Mouse (Mus musculus): ENCODE results near the gene Tcirg1. TPM values are rescaled to one million over a fixed set of nuclear protein-coding genes. Genes with fewer than 3 reads are reported as not detected.

The Tcirg1 gene
- polyA plus RNA-seq, 1 experiment from 2014 or later: 35.0 TPM

GRCm38 (mm10) chr19:3945872-3946564 lies 39.1 kb upstream of the Tcirg1 start:
- no peak overlapping the region for H3K4me2 ChIP-seq (replicated peaks; ENCODE audit: low read depth, low read length)
- peak; percentile 32; the same call in 1 of the 2 replicates for ATAC-seq (ENCODE audit: low FRiP score, low TSS enrichment)
- no peak overlapping the region for H3K27ac ChIP-seq (ENCODE audit: low read depth, low read length)
- H3K9ac ChIP-seq (ENCODE audit: low read depth, low read length): no peak overlapping the region
- WGBS: 27% methylated on average over 10 of the region's 10 CpGs
- no peaks in the 10 kb centered on the region for H3K4me1 ChIP-seq (ENCODE audit: control insufficient read depth, insufficient read depth, low read length)
- no peaks in the 10 kb centered on the region for H3K27me3 ChIP-seq (ENCODE audit: control insufficient read depth, insufficient read depth, low read length)
- no peak overlapping the region for H3K4me3 ChIP-seq (ENCODE audit: low read length)
- H3K9me3 ChIP-seq (ENCODE audit: control insufficient read depth, low read length): no peaks in the 10 kb centered on the region
- no peaks in the 10 kb centered on the region for H3K36me3 ChIP-seq (ENCODE audit: control insufficient read depth, insufficient read depth, low read length)

GRCm38 (mm10) chr19:3942986-3943735 lies 36.2 kb upstream of the Tcirg1 start:
- 0 out of 2 replicates have a peak, but pooled peaks have one; percentile 28 for ATAC-seq (ENCODE audit: low FRiP score, low TSS enrichment)
- no peaks in the 10 kb centered on the region for H3K4me1 ChIP-seq (ENCODE audit: control insufficient read depth, insufficient read depth, low read length)
- H3K4me3 ChIP-seq (ENCODE audit: low read length): no peak overlapping the region

GRCm38 (mm10) chr19:3942315-3942714 lies 35.4 kb upstream of the Tcirg1 start:
- Histone ChIP-seq H3K27ac (ENCODE audit: low read depth, low read length) (no peak overlapping the region), H3K4me3 (ENCODE audit: low read length) (no peak overlapping the region), H3K36me3 (ENCODE audit: control insufficient read depth, insufficient read depth, low read length) (no peaks in the 10 kb centered on the region), H3K4me1 (ENCODE audit: control insufficient read depth, insufficient read depth, low read length) (no peaks in the 10 kb centered on the region), H3K27me3 (ENCODE audit: control insufficient read depth, insufficient read depth, low read length) (no peaks in the 10 kb centered on the region), H3K4me2 (replicated peaks; ENCODE audit: low read depth, low read length) (no peak overlapping the region), H3K9me3 (ENCODE audit: control insufficient read depth, low read length) (no peaks in the 10 kb centered on the region), H3K9ac (ENCODE audit: low read depth, low read length) (no peak overlapping the region)
- ATAC-seq (ENCODE audit: low FRiP score, low TSS enrichment): no peak
- WGBS: 86% methylated on average over 7 of the region's 7 CpGs

More at GRCm38 (mm10) chr19:3942986-3943735, 36.2 kb upstream of the Tcirg1 start:
- H3K27me3 ChIP-seq (ENCODE audit: control insufficient read depth, insufficient read depth, low read length): no peaks in the 10 kb centered on the region
- no peaks in the 10 kb centered on the region for H3K36me3 ChIP-seq (ENCODE audit: control insufficient read depth, insufficient read depth, low read length)
- H3K9ac ChIP-seq (ENCODE audit: low read depth, low read length): no peak overlapping the region
- H3K27ac ChIP-seq (ENCODE audit: low read depth, low read length): no peak overlapping the region
- peak overlapping the region; percentile 25 for H3K4me2 ChIP-seq (replicated peaks; ENCODE audit: low read depth, low read length)
- H3K9me3 ChIP-seq (ENCODE audit: control insufficient read depth, low read length): no peaks in the 10 kb centered on the region
- 23% methylated on average over 27 of the region's 27 CpGs for WGBS

- Histone ChIP-seq H3K4me1 (ENCODE audit: control insufficient read depth, insufficient read depth, low read length) (peaks cover 6% of the 10 kb centered on the region; the same call in 1 of the 2 replicates), H3K4me3 (ENCODE audit: low read length) (peak overlapping the region; percentile 50), H3K27ac (ENCODE audit: low read depth, low read length) (no peak overlapping the region), H3K27me3 (ENCODE audit: control insufficient read depth, insufficient read depth, low read length) (no peaks in the 10 kb centered on the region), H3K36me3 (ENCODE audit: control insufficient read depth, insufficient read depth, low read length) (no peaks in the 10 kb centered on the region), H3K9me3 (ENCODE audit: control insufficient read depth, low read length) (no peaks in the 10 kb centered on the region), H3K9ac (ENCODE audit: low read depth, low read length) (peak overlapping the region; percentile 59), H3K4me2 (replicated peaks; ENCODE audit: low read depth, low read length) (peak overlapping the region; percentile 89)
- ATAC-seq (ENCODE audit: low FRiP score, low TSS enrichment): 0 out of 2 replicates have a peak, but pooled peaks have one; percentile 17
- 6% methylated on average over 22 of the region's 22 CpGs for WGBS
Measured at GRCm38 (mm10) chr19:3935896-3936850, 29.2 kb upstream of the Tcirg1 start.

GRCm38 (mm10) chr19:3935032-3935895 lies 28.3 kb upstream of the Tcirg1 start, which contains the start of gene Unc93b1:
Unc93b1 (plus strand) TSS chr19:3935186.
- peak within 1 kb of the TSS; percentile 89 for H3K4me2 ChIP-seq (replicated peaks; ENCODE audit: low read depth, low read length)
- no peaks in the 10 kb centered on the region for H3K9me3 ChIP-seq (ENCODE audit: control insufficient read depth, low read length)
- peak within 1 kb of the TSS; percentile 50 for H3K4me3 ChIP-seq (ENCODE audit: low read length)
- no peaks in the 10 kb centered on the region for H3K36me3 ChIP-seq (ENCODE audit: control insufficient read depth, insufficient read depth, low read length)
- no peak within 1 kb of the TSS for H3K27ac ChIP-seq (ENCODE audit: low read depth, low read length)
- peaks cover 8% of the 10 kb centered on the region; the same call in 1 of the 2 replicates for H3K4me1 ChIP-seq (ENCODE audit: control insufficient read depth, insufficient read depth, low read length)
- no peaks in the 10 kb centered on the region for H3K27me3 ChIP-seq (ENCODE audit: control insufficient read depth, insufficient read depth, low read length)
- peak; percentile 91 for ATAC-seq (ENCODE audit: low FRiP score, low TSS enrichment)
- WGBS: 7% methylated on average over 42 of the region's 42 CpGs
- H3K9ac ChIP-seq (ENCODE audit: low read depth, low read length): peak within 1 kb of the TSS; percentile 59

GRCm38 (mm10) chr19:3931716-3932115 lies 24.8 kb upstream of the Tcirg1 start:
- Histone ChIP-seq H3K36me3 (ENCODE audit: control insufficient read depth, insufficient read depth, low read length) (no peaks in the 10 kb centered on the region), H3K27me3 (ENCODE audit: control insufficient read depth, insufficient read depth, low read length) (no peaks in the 10 kb centered on the region), H3K9me3 (ENCODE audit: control insufficient read depth, low read length) (no peaks in the 10 kb centered on the region), H3K4me2 (replicated peaks; ENCODE audit: low read depth, low read length) (no peak overlapping the region), H3K9ac (ENCODE audit: low read depth, low read length) (no peak overlapping the region), H3K27ac (ENCODE audit: low read depth, low read length) (no peak overlapping the region), H3K4me1 (ENCODE audit: control insufficient read depth, insufficient read depth, low read length) (peaks cover 20% of the 10 kb centered on the region), H3K4me3 (ENCODE audit: low read length) (no peak overlapping the region)
- 93% methylated on average over 9 of the region's 9 CpGs for WGBS
- ATAC-seq (ENCODE audit: low FRiP score, low TSS enrichment): no peak

- Histone ChIP-seq H3K4me2 (replicated peaks; ENCODE audit: low read depth, low read length) (no peak overlapping the region), H3K27ac (ENCODE audit: low read depth, low read length) (peak overlapping the region; percentile 21; the same call in 1 of the 2 replicates), H3K4me3 (ENCODE audit: low read length) (no peak overlapping the region), H3K27me3 (ENCODE audit: control insufficient read depth, insufficient read depth, low read length) (no peaks in the 10 kb centered on the region), H3K9ac (ENCODE audit: low read depth, low read length) (no peak overlapping the region; the same call in 1 of the 2 replicates), H3K9me3 (ENCODE audit: control insufficient read depth, low read length) (no peaks in the 10 kb centered on the region), H3K4me1 (ENCODE audit: control insufficient read depth, insufficient read depth, low read length) (peaks cover 14% of the 10 kb centered on the region), H3K36me3 (ENCODE audit: control insufficient read depth, insufficient read depth, low read length) (no peaks in the 10 kb centered on the region)
- ATAC-seq (ENCODE audit: low FRiP score, low TSS enrichment): no peak
- 52% methylated on average over 21 of the region's 21 CpGs for WGBS
Measured at GRCm38 (mm10) chr19:3930262-3931057, 23.5 kb upstream of the Tcirg1 start.
